Mouse (Mus musculus) ES-CJ7 (cell line): Measurements from ENCODE around the gene Mrrf.
"Not testable (repeated sequence)": the region's sequence is repeated elsewhere in the genome, so short reads cannot be mapped to it uniquely, and the experiment has no call there.

Experiments
- DNase-seq: peaks from one replicate; pipeline ENCODE4 v3.0.0; 2011; ENCODE audit warnings: low read depth, low spot score

Mrrf gene

GRCm38 (mm10) chr2:36129051-36129450, 7.1 kb upstream of the Mrrf start:
- DNase-seq, result no peak

DNA sequence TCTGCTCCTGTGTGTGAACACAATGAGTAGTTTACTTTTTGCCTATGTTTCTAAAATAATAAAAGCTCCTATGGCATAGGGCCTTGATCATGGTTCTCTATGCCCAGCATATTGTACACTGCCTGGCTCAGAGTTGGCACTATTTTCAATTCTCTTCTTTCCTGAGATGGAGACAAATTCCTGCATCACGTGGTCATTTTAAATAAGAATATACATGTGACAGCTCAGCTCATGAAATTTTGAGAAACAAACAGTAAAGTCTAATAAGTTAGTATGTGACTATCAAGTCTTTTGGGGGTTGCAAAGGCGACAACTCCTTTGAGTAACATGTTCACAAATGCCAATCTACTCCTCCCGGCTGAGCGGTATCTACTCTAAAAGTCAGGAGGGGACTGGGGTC, 302 bp upstream of the Mrrf start:
- DNase-seq, result no peak

- DNase-seq, result no peak
Observed at GRCm38 (mm10) chr2:36139096-36139495, 2.9 kb downstream of the Mrrf start.

DNA sequence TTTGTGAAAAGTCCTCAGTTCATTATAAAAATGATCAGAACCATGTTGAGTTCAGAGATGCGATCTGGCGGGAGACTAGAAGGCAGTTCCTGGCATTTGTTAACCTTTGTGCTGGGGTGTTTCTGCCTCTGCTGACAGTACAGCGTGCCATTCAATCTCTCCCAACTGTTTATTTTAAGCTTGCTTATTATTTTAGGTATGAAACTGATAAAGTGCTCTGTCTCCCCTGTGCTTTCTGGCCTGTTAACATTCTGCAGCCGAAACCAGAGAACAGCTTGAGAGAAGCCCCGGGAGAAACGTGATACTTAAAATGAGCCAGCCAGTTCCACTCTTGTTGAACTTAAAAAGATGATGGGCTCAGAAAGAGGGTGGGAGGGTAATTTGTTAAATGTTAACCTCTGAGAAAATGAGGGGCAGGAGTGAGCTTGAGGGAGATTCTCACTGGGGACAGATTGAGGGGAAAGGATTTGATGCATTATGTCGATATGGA, 12.7 kb downstream of the Mrrf start:
- no peak for DNase-seq

DNA sequence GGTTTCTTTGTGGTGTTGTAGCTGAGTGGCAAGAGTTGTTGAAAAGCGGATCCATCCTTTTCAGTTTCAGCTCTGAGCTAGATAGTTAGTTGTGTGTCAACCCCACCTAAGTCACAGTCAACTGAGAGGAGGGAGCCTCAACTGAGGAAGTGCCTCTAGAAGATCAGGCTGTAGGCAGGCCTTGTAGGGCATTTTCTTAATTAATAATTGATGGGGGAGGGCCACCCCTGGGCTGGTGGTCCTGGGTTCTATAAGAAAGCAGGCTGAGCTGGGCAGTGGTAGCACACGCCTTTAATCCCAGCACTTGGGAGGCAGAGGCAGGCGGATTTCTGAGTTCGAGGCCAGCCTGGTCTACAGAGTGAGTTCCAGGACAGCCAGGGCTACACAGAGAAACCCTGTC, 16.2 kb downstream of the Mrrf start:
- DNase-seq, result not testable (repeated sequence)

GRCm38 (mm10) chr2:36157461-36157860, 21.3 kb downstream of the Mrrf start:
- no peak for DNase-seq

DNA sequence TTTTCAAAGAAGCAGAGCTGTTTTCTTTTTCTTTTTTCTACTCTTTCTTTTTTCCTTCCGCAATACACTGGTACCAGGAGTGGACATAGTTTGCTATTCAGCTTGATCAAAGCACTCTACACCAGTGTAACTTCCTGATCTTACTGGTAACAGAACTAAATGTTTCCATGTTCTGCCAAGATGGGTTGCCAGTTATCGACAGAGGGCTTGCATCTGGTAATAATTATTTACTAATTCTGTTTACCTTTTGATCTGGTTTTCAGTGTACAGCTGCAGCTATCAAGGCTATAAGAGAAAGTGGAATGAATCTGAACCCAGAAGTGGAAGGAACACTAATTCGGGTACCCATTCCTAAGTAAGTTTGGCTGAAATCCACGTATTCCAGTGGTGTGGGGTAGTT, 23.1 kb downstream of the Mrrf start:
- DNase-seq, result no peak

DNA sequence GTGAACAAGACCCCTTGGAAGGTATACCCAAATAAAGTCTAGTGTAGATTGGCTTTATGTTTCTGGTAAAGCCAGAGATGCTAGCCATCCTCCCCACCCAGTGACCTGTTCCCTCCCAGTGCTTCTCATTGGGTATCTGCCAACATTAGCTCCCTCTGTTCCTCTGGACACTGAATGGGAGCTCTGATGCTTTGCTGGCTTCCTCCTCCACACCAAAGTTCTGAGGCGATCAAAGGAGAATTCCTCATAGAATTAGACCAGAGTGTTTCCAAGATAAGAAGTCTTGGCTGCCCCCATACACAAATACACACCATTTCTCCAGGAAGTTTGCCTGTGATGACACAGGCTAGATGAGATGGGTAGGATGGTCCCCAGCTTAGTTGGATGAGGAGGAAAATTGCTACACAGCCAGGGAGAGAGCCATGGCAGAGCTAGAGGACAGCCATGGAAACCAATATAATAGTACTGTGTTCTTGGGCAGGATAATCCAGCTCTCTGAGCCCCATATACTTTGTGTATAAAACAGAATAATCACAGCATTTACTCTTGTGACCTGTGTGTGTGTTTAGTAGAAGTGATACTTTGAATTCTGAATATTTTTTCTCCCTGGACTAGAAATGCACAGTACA, 31.9 kb downstream of the Mrrf start:
- no peak for DNase-seq

DNA sequence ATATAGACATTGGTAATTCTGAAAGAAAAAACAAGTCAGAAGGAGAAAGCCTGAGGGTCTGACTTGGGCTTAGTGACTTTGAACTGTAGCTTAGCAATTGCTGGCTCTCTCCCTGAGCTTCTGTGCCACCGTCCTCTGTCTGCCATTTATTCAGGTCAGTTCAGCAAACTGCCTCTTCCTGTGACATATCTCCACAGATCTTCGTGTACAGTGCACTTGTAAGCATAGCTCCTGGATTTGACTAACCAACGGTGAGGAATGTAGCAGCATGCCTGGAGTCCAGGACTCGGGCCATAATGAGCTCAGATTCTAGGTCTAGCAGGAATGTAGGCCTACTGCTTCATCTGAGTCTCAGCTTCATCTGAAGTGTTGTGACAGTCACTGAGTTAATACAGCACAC, 33.0 kb downstream of the Mrrf start:
- DNase-seq, result no peak

- no peak for DNase-seq
Observed at GRCm38 (mm10) chr2:36172136-36172535, 35.9 kb downstream of the Mrrf start.

DNA sequence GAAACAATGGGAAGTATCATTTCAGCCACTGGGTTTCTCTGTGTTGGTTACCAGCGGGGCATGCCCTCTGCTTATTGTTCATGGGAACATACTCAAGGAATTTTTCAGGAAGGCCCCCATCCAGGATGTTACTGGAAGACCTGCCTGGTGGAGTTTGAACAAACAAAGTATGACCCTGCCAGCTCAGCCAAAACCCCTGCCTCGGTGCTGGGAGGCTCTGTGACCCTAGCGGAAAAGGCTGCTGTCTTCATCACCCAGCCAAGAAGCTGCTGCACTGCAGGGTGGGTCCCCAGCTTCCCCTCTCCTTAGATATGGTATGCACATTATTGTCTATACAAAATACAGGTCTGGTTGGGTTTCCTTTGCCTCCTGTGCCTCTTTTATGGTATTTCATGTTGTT, 36.4 kb downstream of the Mrrf start:
- no peak for DNase-seq

GRCm38 (mm10) chr2:36179487-36179886, 43.3 kb downstream of the Mrrf start:
- DNase-seq, result no peak

- not testable (repeated sequence) for DNase-seq
Observed at GRCm38 (mm10) chr2:36181587-36182368, 45.6 kb downstream of the Mrrf start.

GRCm38 (mm10) chr2:36183278-36183677, 47.1 kb downstream of the Mrrf start:
- no peak for DNase-seq

DNA sequence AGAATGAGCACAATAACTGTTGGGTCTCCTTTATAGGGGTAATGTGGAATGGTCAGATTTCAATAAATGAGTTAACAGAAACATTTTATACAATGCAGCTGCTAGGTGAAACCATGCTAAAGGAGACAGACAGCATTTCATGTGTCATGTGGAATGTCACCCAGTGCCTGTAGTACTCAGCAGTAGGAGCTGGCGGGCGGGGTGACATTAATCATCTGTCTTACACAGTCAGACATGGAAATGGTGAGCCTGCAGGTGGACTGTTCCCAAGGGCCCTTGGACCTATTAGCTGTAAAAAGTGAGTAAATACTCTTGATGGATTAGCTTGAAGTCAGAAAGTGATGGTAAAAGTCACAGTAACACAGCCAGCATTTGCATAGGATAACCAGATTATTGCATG, 48.0 kb downstream of the Mrrf start:
- DNase-seq, result no peak

- no peak for DNase-seq
Observed at GRCm38 (mm10) chr2:36184876-36185275, 48.7 kb downstream of the Mrrf start.

- not testable (repeated sequence) for DNase-seq
Observed at GRCm38 (mm10) chr2:36189200-36189599, 53.0 kb downstream of the Mrrf start.

DNA sequence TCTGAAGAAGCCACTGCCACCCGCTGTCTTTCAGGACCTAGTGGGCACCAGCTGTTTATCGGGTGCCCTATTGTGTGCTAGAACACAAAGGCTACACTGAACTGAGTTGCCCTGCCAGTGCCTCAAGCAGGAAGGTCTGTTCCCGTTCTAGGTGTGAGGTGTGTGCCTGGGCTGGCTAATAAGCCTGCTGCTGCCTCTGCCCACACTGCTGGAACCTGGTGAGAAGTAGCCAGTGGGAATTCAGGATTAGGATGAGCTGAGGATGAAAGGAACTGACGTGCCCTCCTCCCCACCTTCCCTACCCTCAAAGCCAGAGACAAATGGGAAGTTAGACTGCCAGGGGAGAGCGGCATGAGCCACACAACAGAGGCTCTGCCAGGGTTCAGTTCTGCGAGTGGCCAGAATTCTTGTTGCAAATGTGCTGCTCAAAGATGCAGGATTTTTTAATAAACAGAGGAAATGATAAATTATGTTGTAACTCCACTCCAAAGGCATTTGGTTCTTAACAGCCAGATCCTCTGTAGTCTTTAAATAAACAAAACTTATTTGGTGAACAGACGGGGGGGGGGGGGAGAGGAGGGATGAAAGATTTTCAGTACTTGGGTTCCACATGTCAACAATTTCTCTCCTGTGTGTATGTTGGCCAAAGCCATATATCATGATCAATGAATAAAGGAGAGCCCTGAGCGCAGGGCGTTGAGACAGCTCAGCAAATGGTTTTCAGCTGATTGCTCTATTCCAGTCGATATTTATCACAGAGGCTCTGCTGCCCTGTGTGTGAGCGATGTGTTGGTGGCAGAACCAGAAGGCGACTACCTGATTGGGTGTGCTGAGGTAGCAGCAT, 55.1 kb downstream of the Mrrf start:
- no peak for DNase-seq

- no peak for DNase-seq
Observed at GRCm38 (mm10) chr2:36197021-36197420, 60.8 kb downstream of the Mrrf start.

GRCm38 (mm10) chr2:36197919-36198881, 62.0 kb downstream of the Mrrf start:
- DNase-seq, result peak; percentile 93

DNA sequence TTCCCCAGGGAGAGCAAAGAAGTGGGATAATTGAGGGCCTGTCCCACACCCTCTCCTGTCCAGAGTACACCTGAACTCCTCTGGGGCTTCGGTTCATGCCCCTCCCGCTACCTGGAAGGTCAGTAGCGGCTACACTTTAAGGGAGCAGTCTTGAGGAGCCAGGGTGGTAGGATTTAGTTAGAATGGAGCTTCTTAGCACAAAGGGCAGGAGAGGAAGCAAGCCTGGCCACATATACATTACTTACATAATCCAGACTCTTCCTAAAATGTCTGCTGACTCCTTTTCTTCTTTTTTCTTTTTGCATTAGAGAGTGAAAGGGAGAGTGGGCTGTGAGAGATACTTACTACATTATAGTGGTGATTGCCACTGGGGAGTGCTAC, 62.7 kb downstream of the Mrrf start:
- DNase-seq, result no peak
